Mouse (Mus musculus) mouse trophoblast stem cell (cell line): ENCODE data around the gene Mpp5.

Source experiments
- in situ Hi-C, 2 experiments: fragments of 300-500 bp; cut with MseI, MboI; formaldehyde crosslinking; loops; 2 replicates in 1 of 2; 3 replicates in 1 of 2; pipeline ENCODE4 v1.15.1; 2025

Gene Mpp5

GRCm38 (mm10) chr12:78842429-78842828 is 93.7 kb downstream of the Mpp5 start:
- in situ Hi-C loops, result no loop called here

GRCm38 (mm10) chr12:78848246-78848645 is 99.5 kb downstream of the Mpp5 start:
- in situ Hi-C loops, result no loop called here

- in situ Hi-C loops, result no loop called here
These were observed 112.3 kb downstream of the Mpp5 start for GRCm38 (mm10) chr12:78860921-78861495.

- in situ Hi-C loops, result no loop called here
These were observed 113.0 kb downstream of the Mpp5 start, which contains the start of the genes Atp6v1d and Eif2s1 for GRCm38 (mm10) chr12:78861496-78862253. Gene Atp6v1d (minus strand): TSS chr12:78861638. Gene Eif2s1 (plus strand): TSS chr12:78861819.

- in situ Hi-C loops, result no loop called here
These were observed 113.6 kb downstream of the Mpp5 start for GRCm38 (mm10) chr12:78862254-78862730.

GRCm38 (mm10) chr12:78865434-78865833 is 116.7 kb downstream of the Mpp5 start:
- in situ Hi-C loops, result no loop called here

GRCm38 (mm10) chr12:78868115-78868514 is 119.4 kb downstream of the Mpp5 start:
- in situ Hi-C loops, result no loop called here

GRCm38 (mm10) chr12:78874581-78874980 is 125.9 kb downstream of the Mpp5 start:
- in situ Hi-C loops, result no loop called here

GRCm38 (mm10) chr12:78890062-78890461 is 141.4 kb downstream of the Mpp5 start:
- in situ Hi-C loops, result no loop called here
